ENCODE assay signal across 13 mouse cellular contexts in the genomic region with DNA sequence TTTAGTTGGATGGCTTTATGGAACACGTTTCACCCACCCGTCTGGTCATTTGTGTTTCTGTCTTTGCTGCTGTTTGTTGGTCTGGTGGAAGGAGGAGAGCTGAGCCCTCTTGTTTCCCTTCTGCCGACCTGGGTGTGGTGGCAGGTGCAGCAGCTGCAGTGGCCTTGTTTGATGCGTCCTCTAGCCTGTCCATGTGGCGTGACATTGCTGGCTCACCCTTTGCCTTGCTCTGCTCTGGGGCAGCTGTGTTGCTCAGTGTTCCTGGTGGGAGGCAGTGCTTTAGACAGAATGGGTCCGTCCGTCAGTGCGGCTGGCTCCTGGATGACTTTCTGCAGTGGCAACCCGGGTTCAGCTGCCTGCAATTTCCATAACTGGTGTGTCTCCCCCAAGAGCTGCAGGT. TPM values are rescaled to one million over a fixed set of nuclear protein-coding genes. Genes with fewer than 3 reads are reported as not detected.
A peak's percentile ranks its signal among the peaks of the same experiment; 100 is the strongest.
DNase-seq lines count a peak whose midpoint lies in the region; ATAC-seq and TF ChIP-seq lines count a peak whose summit lies in the region.
"Had no signal": no experiment of that assay in that cellular context is flagged by ENCODE, and none has a peak within 500 bp of the region (broad histone marks: within the 10 kb centered on the region; RNA-seq: fewer than 3 reads in every experiment).

No protein-coding gene starts in this region.

- no peak for DNase-seq in embryonic facial prominence, embryonic 14.5 days (ENCODE audit: low spot score)
- DNase-seq in embryonic facial prominence, embryonic 10.5 days (ENCODE audit: low spot score): no peak
- no peak for DNase-seq in heart, postnatal 0 days (ENCODE audit: low spot score)
- no peak for DNase-seq in heart, postnatal 4 days
- no peak for DNase-seq in midbrain, embryonic 10.5 days (ENCODE audit: low spot score)
- no peak for DNase-seq in midbrain, embryonic 11.5 days (ENCODE audit: low spot score, missing footprints)
- no peak for DNase-seq in stomach, postnatal 0 days (ENCODE audit: low spot score)
- no peak for DNase-seq in gastrocnemius, postnatal 4 days (ENCODE audit: low spot score in 2 of 2)
- DNase-seq: cerebellum, postnatal 25 days; gastrocnemius, postnatal 36 days had no signal

- TF ChIP-seq CTCF in heart, postnatal 0 days (IDR thresholded peaks at IDR 0.05; ENCODE audit: low read depth): no peak
- no peak for TF ChIP-seq CTCF in stomach, postnatal 0 days (IDR thresholded peaks at IDR 0.05; ENCODE audit: low read depth)

- no peak overlapping the region for H3K27ac ChIP-seq in embryonic facial prominence, embryonic 14.5 days (replicated peaks; ENCODE audit: low read depth, low read length)
- no peak overlapping the region; the same call in 1 of the 2 replicates for H3K27ac ChIP-seq in embryonic facial prominence, embryonic 10.5 days (replicated peaks)
- 0 out of 2 replicates have a peak overlapping the region, but pooled peaks have one; percentile 20 for H3K27ac ChIP-seq in heart, postnatal 0 days (ENCODE audit: low read depth)
- H3K27ac ChIP-seq in midbrain, embryonic 10.5 days (replicated peaks): peak overlapping the region; percentile 43
- no peak overlapping the region for H3K27ac ChIP-seq in midbrain, embryonic 11.5 days (ENCODE audit: low read depth, low read length)
- H3K27ac ChIP-seq in stomach, postnatal 0 days (replicated peaks): peak overlapping the region; percentile 40; the same call in 1 of the 2 replicates
- H3K27ac ChIP-seq: hindbrain, embryonic 14.5 days; liver, embryonic 14.5 days had no signal

- no peaks in the 10 kb centered on the region for H3K27me3 ChIP-seq in embryonic facial prominence, embryonic 14.5 days (replicated peaks; ENCODE audit: control insufficient read depth, insufficient read depth, low read length)
- H3K27me3 ChIP-seq in embryonic facial prominence, embryonic 10.5 days (replicated peaks; ENCODE audit: low read depth, poor library complexity, severe bottlenecking): peaks cover 3% of the 10 kb centered on the region; the same call in 1 of the 2 replicates
- H3K27me3 ChIP-seq in heart, postnatal 0 days (ENCODE audit: control insufficient read depth, insufficient read depth, low read length): no peaks in the 10 kb centered on the region
- no peaks in the 10 kb centered on the region for H3K27me3 ChIP-seq in midbrain, embryonic 10.5 days (ENCODE audit: low read depth, poor library complexity, severe bottlenecking)
- H3K27me3 ChIP-seq in midbrain, embryonic 11.5 days (ENCODE audit: control insufficient read depth, insufficient read depth, low read length): no peaks in the 10 kb centered on the region
- no peaks in the 10 kb centered on the region for H3K27me3 ChIP-seq in stomach, postnatal 0 days (ENCODE audit: control insufficient read depth, insufficient read depth, low read length)

- no peak overlapping the region for H3K4me2 ChIP-seq in embryonic facial prominence, embryonic 14.5 days (ENCODE audit: low read depth, low read length)
- no peak overlapping the region for H3K4me2 ChIP-seq in heart, postnatal 0 days (ENCODE audit: low read depth, low read length)
- H3K4me2 ChIP-seq in midbrain, embryonic 11.5 days: no peak overlapping the region
- H3K4me2 ChIP-seq in stomach, postnatal 0 days (replicated peaks; ENCODE audit: low read depth): no peak overlapping the region
- H3K4me2 ChIP-seq: hindbrain, embryonic 14.5 days had no signal

- no peak overlapping the region for H3K4me3 ChIP-seq in embryonic facial prominence, embryonic 14.5 days (ENCODE audit: low read depth, low read length)
- no peak overlapping the region for H3K4me3 ChIP-seq in embryonic facial prominence, embryonic 10.5 days
- H3K4me3 ChIP-seq in heart, postnatal 0 days (ENCODE audit: low read depth, low read length): no peak overlapping the region
- no peak overlapping the region for H3K4me3 ChIP-seq in midbrain, embryonic 10.5 days
- H3K4me3 ChIP-seq in midbrain, embryonic 11.5 days (ENCODE audit: low read depth, low read length): no peak overlapping the region
- H3K4me3 ChIP-seq in stomach, postnatal 0 days (ENCODE audit: low read depth, low read length): no peak overlapping the region

- peak; percentile 20; the same call in 1 of the 2 replicates for ATAC-seq in embryonic facial prominence, embryonic 14.5 days (ENCODE audit: low read depth)
- ATAC-seq in heart, postnatal 0 days (ENCODE audit: insufficient read depth, low read depth): no peak
- no peak for ATAC-seq in midbrain, embryonic 11.5 days (ENCODE audit: low FRiP score)
- no peak for ATAC-seq in stomach, postnatal 0 days (ENCODE audit: low FRiP score, low TSS enrichment)
- ATAC-seq: forebrain, embryonic 14.5 days had no signal

- H3K9me3 ChIP-seq in embryonic facial prominence, embryonic 14.5 days (ENCODE audit: control insufficient read depth, low read length): no peaks in the 10 kb centered on the region
- no peaks in the 10 kb centered on the region for H3K9me3 ChIP-seq in embryonic facial prominence, embryonic 10.5 days
- no peaks in the 10 kb centered on the region for H3K9me3 ChIP-seq in heart, postnatal 0 days (replicated peaks; ENCODE audit: control insufficient read depth, low read length)
- no peaks in the 10 kb centered on the region for H3K9me3 ChIP-seq in midbrain, embryonic 10.5 days (replicated peaks)
- H3K9me3 ChIP-seq in midbrain, embryonic 11.5 days (ENCODE audit: control insufficient read depth, low read length): no peaks in the 10 kb centered on the region
- H3K9me3 ChIP-seq in stomach, postnatal 0 days (ENCODE audit: control insufficient read depth, low read length): no peaks in the 10 kb centered on the region

- H3K4me1 ChIP-seq in embryonic facial prominence, embryonic 14.5 days (ENCODE audit: control insufficient read depth, insufficient read depth, low read length): 0 out of 2 replicates have a peak, but pooled peaks cover 3% of the 10 kb centered on the region
- peaks cover 46% of the 10 kb centered on the region for H3K4me1 ChIP-seq in embryonic facial prominence, embryonic 10.5 days
- 0 out of 2 replicates have a peak, but pooled peaks cover 6% of the 10 kb centered on the region for H3K4me1 ChIP-seq in heart, postnatal 0 days (ENCODE audit: control insufficient read depth, insufficient read depth)
- peaks cover 39% of the 10 kb centered on the region for H3K4me1 ChIP-seq in midbrain, embryonic 10.5 days
- H3K4me1 ChIP-seq in midbrain, embryonic 11.5 days (ENCODE audit: control insufficient read depth, insufficient read depth, low read length): peaks cover 5% of the 10 kb centered on the region; the same call in 1 of the 2 replicates
- H3K4me1 ChIP-seq in stomach, postnatal 0 days (replicated peaks; ENCODE audit: control insufficient read depth, insufficient read depth): no peaks in the 10 kb centered on the region

- no peak for TF ChIP-seq EP300 in heart, postnatal 0 days (IDR thresholded peaks at IDR 0.05; ENCODE audit: low read depth)
- no peak for TF ChIP-seq EP300 in stomach, postnatal 0 days (optimal IDR thresholded peaks at IDR 0.05)

- H3K9ac ChIP-seq in embryonic facial prominence, embryonic 14.5 days (ENCODE audit: low read depth, low read length): 0 out of 2 replicates have a peak overlapping the region, but pooled peaks have one; percentile 22
- no peak overlapping the region for H3K9ac ChIP-seq in heart, postnatal 0 days (replicated peaks; ENCODE audit: low read depth, low read length)
- no peak overlapping the region for H3K9ac ChIP-seq in midbrain, embryonic 11.5 days (ENCODE audit: low read length)
- H3K9ac ChIP-seq in stomach, postnatal 0 days (ENCODE audit: low read length): no peak overlapping the region
- H3K9ac ChIP-seq: hindbrain, embryonic 14.5 days; liver, embryonic 14.5 days had no signal

- H3K36me3 ChIP-seq in embryonic facial prominence, embryonic 14.5 days (ENCODE audit: control insufficient read depth, insufficient read depth, low read length): peaks cover 88% of the 10 kb centered on the region
- peaks cover 95% of the 10 kb centered on the region for H3K36me3 ChIP-seq in embryonic facial prominence, embryonic 10.5 days (replicated peaks)
- peaks cover 93% of the 10 kb centered on the region for H3K36me3 ChIP-seq in heart, postnatal 0 days (replicated peaks; ENCODE audit: control insufficient read depth, insufficient read depth, low read length)
- peaks cover 90% of the 10 kb centered on the region for H3K36me3 ChIP-seq in midbrain, embryonic 10.5 days
- peaks cover 16% of the 10 kb centered on the region for H3K36me3 ChIP-seq in midbrain, embryonic 11.5 days (ENCODE audit: control insufficient read depth, insufficient read depth, low read length)
- H3K36me3 ChIP-seq in stomach, postnatal 0 days (ENCODE audit: control insufficient read depth, insufficient read depth, low read length): peaks cover 50% of the 10 kb centered on the region

- 65% methylated on average over 9 of the region's 9 CpGs for WGBS in embryonic facial prominence, embryonic 14.5 days
- WGBS in embryonic facial prominence, embryonic 10.5 days: 78% methylated on average over 9 of the region's 9 CpGs
- 76% methylated on average over 9 of the region's 9 CpGs for WGBS in heart, postnatal 0 days
- whole genome bisulfite sequencing in midbrain, embryonic 10.5 days: 87% methylated on average over 9 of the region's 9 CpGs
- 81% methylated on average over 9 of the region's 9 CpGs for WGBS in midbrain, embryonic 11.5 days
- 72% methylated on average over 9 of the region's 9 CpGs for WGBS in stomach, postnatal 0 days

RNA-seq across cellular contexts. Expression of a gene that starts 38.6 kb away (rescaled TPM):
- 43.8 and 45.4 TPM in 2 replicates for polyA plus RNA-seq in embryonic facial prominence, embryonic 14.5 days (2014; fragmentation: Nextera tagmentation; extraction: Ambion mirVana)
- polyA plus RNA-seq in embryonic facial prominence, embryonic 10.5 days (2016; fragmentation: Nextera tagmentation; extraction: Ambion mirVana): 50.6 and 51.8 TPM in 2 replicates
- 62.1 and 71.6 TPM in 2 replicates for total RNA-seq in heart, postnatal 0 days (2014; rRNA removed; ENCODE audit: low replicate concordance)
- polyA plus RNA-seq in heart, postnatal 0 days (2015; fragmentation: Nextera tagmentation; extraction: Ambion mirVana): 36.4 and 38.0 TPM in 2 replicates
- 10 to 100 TPM; 78.4 to 81.7 TPM for total RNA-seq in heart, postnatal 4 days (2021)
- 49.9 and 58.0 TPM in 2 replicates for polyA plus RNA-seq in midbrain, embryonic 10.5 days (2016; fragmentation: Nextera tagmentation; extraction: Ambion mirVana)
- polyA plus RNA-seq in midbrain, embryonic 11.5 days (2014; fragmentation: Nextera tagmentation; extraction: Ambion mirVana): 32.4 and 36.7 TPM in 2 replicates
- polyA plus RNA-seq in stomach, postnatal 0 days (2015; fragmentation: Nextera tagmentation; extraction: Ambion mirVana): 28.4 and 30.5 TPM in 2 replicates
- total RNA-seq in gastrocnemius, postnatal 4 days (2021): 100 to 1,000 TPM; 134 to 144 TPM

RNA-seq across cellular contexts. Expression of a gene that starts 45.9 kb away (rescaled TPM):
- polyA plus RNA-seq in embryonic facial prominence, embryonic 14.5 days (2014; fragmentation: Nextera tagmentation; extraction: Ambion mirVana): 115 and 138 TPM in 2 replicates
- 255 TPM in 2 replicates for polyA plus RNA-seq in embryonic facial prominence, embryonic 10.5 days (2016; fragmentation: Nextera tagmentation; extraction: Ambion mirVana)
- 57.8 and 64.2 TPM in 2 replicates for total RNA-seq in heart, postnatal 0 days (2014; rRNA removed; ENCODE audit: low replicate concordance)
- polyA plus RNA-seq in heart, postnatal 0 days (2015; fragmentation: Nextera tagmentation; extraction: Ambion mirVana): 30.5 and 31.6 TPM in 2 replicates
- total RNA-seq in heart, postnatal 4 days (2021): 10 to 100 TPM; 76.7 to 77.4 TPM
- polyA plus RNA-seq in midbrain, embryonic 10.5 days (2016; fragmentation: Nextera tagmentation; extraction: Ambion mirVana): 186 and 195 TPM in 2 replicates
- polyA plus RNA-seq in midbrain, embryonic 11.5 days (2014; fragmentation: Nextera tagmentation; extraction: Ambion mirVana): 146 and 152 TPM in 2 replicates
- 42.9 and 46.2 TPM in 2 replicates for polyA plus RNA-seq in stomach, postnatal 0 days (2015; fragmentation: Nextera tagmentation; extraction: Ambion mirVana)
- total RNA-seq in gastrocnemius, postnatal 4 days (2021): 10 to 100 TPM; 75.1 to 78.9 TPM

Comparison
In these comparisons a context has a peak if more than half of its experiments do, and no peak if none do; other contexts are left out.
1. H3K27ac ChIP-seq: peak in heart, postnatal 0 days (single experiment), midbrain, embryonic 10.5 days (single experiment) and stomach, postnatal 0 days (single experiment); none in embryonic facial prominence, embryonic 14.5 days (single experiment), embryonic facial prominence, embryonic 10.5 days (single experiment) and midbrain, embryonic 11.5 days (single experiment).